Mouse (Mus musculus): ENCODE results near the gene Fras1. TPM values are rescaled to one million over a fixed set of nuclear protein-coding genes. Genes with fewer than 3 reads are reported as not detected.

Gene Fras1
- total and polyA plus RNA-seq, 3 experiments, result 2.1 to 5.8 (median 5.4) TPM

DNA sequence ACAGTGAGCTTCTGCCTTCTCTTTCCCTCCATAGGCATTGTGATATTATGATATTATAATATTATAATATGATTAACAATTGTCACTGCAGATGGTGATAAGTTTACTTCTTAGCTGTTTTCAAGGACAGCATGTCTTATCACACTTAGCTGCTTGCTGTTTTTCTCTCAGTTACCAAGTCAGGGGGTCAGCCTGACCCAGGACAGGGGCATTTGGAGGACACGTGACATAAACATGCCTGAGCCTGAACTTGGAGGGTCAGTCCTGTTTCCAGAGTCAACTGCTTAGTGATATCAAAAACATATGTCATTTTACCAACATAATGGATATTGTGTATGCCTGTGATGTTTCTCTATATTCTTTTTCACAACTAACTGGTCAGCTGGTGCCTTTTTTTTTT lies 453.4 kb downstream of the Fras1 start:
- Histone ChIP-seq H3K4me1 (ENCODE audit: control insufficient read depth in 1 of 2, insufficient read depth in 2 of 2) (peaks cover 0 to 10% of the 10 kb centered on the region in 2 experiments; a peak in 3 of 4 replicates), H3K4me2 (ENCODE audit: insufficient read depth, low read depth, poor library complexity, severe bottlenecking) (no peak overlapping the region), H3K9ac (ENCODE audit: insufficient read depth, low read depth) (no peak overlapping the region), H3K79me2 (replicated peaks; ENCODE audit: control insufficient read depth, extremely low read depth, insufficient read depth, poor library complexity, severe bottlenecking) (no peaks in the 10 kb centered on the region), H3K36me3 (replicated peaks in 1 of 2; ENCODE audit: control insufficient read depth in 1 of 2, insufficient read depth in 1 of 2, low read length in 1 of 2) (no peaks in the 10 kb centered on the region), H3K27me3 (replicated peaks) (peaks cover 4% of the 10 kb centered on the region), H3K9me3 (replicated peaks; ENCODE audit: low read length) (no peaks in the 10 kb centered on the region), H3K27ac (ENCODE audit: insufficient read depth, low read depth) (no peak overlapping the region), H3K4me3 (replicated peaks in 1 of 3; ENCODE audit: low read depth in 2 of 3, low read length in 2 of 3, poor library complexity in 1 of 3) (no peak overlapping the region)
- dilution Hi-C loops (cut with MboI; ENCODE audit: extremely low pct_ligation_motif_present, extremely low pct_unique_long_range_greater_than_20kb, low sequenced_read_pairs) (no loop called here), in situ Hi-C loops (cut with MboI; ENCODE audit: low pct_ligation_motif_present, low pct_unique_long_range_greater_than_20kb, low sequenced_read_pairs) (no loop called here)
- no peak for TF ChIP-seq KAT2A (IDR thresholded peaks at IDR 0.05; ENCODE audit: insufficient replicate concordance, low read length)
- no peak for TF ChIP-seq POLR2A (IDR thresholded peaks at IDR 0.05; ENCODE audit: low read depth, low read length)
- TF ChIP-seq NRF1 (IDR thresholded peaks at IDR 0.05; ENCODE audit: low read depth, low read length), result no peak
- TF ChIP-seq CTCF (conservative IDR thresholded peaks at IDR 0.05 in 1 of 2, IDR thresholded peaks at IDR 0.05 in 1 of 2; ENCODE audit: low read depth in 2 of 2, low read length in 2 of 2), result no peak
- no peak for TF ChIP-seq IRF4 (IDR thresholded peaks at IDR 0.05; ENCODE audit: low read depth, low read length)
- no peak for TF ChIP-seq MEF2A (IDR thresholded peaks at IDR 0.05; ENCODE audit: borderline replicate concordance, low read depth, low read length)
- no peak for TF ChIP-seq BHLHE40 (IDR thresholded peaks at IDR 0.05; ENCODE audit: low read depth, low read length)
- no peak for TF ChIP-seq CHD1 (IDR thresholded peaks at IDR 0.05; ENCODE audit: low read depth, low read length)
- TF ChIP-seq RCOR1 (conservative IDR thresholded peaks at IDR 0.05; ENCODE audit: low read depth, low read length), result no peak
- TF ChIP-seq MXI1 (IDR thresholded peaks at IDR 0.05; ENCODE audit: low read depth, low read length), result no peak
- no peak for DNase-seq (ENCODE audit: extremely low read depth)

Other genes starting within 250 kb of the Fras1 start
- gene Cnot6l, start 209.8 kb upstream of the Fras1 start, total RNA-seq (2012; rRNA removed), result 19.6 and 23.0 TPM in 2 replicates
- gene Cnot6l, start 209.8 kb upstream of the Fras1 start, total RNA-seq (2014; rRNA removed), result 23.5 and 28.0 TPM in 2 replicates
- 33.4 and 40.0 TPM in 2 replicates for gene Cnot6l, start 209.8 kb upstream of the Fras1 start, polyA plus RNA-seq (2012; ENCODE audit: insufficient read length, low read depth)
- 31.3 and 36.8 TPM in 2 replicates for gene Mrpl1, start 164.5 kb upstream of the Fras1 start, total RNA-seq (2012; rRNA removed)
- gene Mrpl1, start 164.5 kb upstream of the Fras1 start, total RNA-seq (2014; rRNA removed), result 77.6 and 82.2 TPM in 2 replicates
- 44.2 and 53.7 TPM in 2 replicates for gene Mrpl1, start 164.5 kb upstream of the Fras1 start, polyA plus RNA-seq (2012; ENCODE audit: insufficient read length, low read depth)